Mouse (Mus musculus): Measurements from ENCODE around the gene Lcor.

Lcor gene

GRCm38 (mm10) chr19:41558891-41559486 is 76.6 kb downstream of the Lcor start:
- in situ Hi-C loops (cut with MboI, MseI), result no loop called here

- in situ Hi-C loops (cut with MboI, MseI), result no loop called here
These were observed 78.4 kb downstream of the Lcor start for GRCm38 (mm10) chr19:41560856-41561255.

GRCm38 (mm10) chr19:41568791-41569190 is 86.4 kb downstream of the Lcor start:
- in situ Hi-C loops (cut with MboI, MseI), result no loop called here

GRCm38 (mm10) chr19:41573700-41574099 is 91.3 kb downstream of the Lcor start:
- in situ Hi-C loops (cut with MboI, MseI), result no loop called here

GRCm38 (mm10) chr19:41577576-41577975 is 95.1 kb downstream of the Lcor start:
- in situ Hi-C loops (cut with MboI, MseI), result no loop called here

- in situ Hi-C loops (cut with MboI, MseI), result no loop called here
These were observed 97.0 kb downstream of the Lcor start for GRCm38 (mm10) chr19:41579311-41579920.

- in situ Hi-C loops (cut with MboI, MseI), result no loop called here
These were observed 99.4 kb downstream of the Lcor start, which contains the start of gene Gm340 for GRCm38 (mm10) chr19:41581706-41582420. Gene Gm340, plus strand, starts transcription at chr19:41582370.

GRCm38 (mm10) chr19:41582918-41583514 is 100.6 kb downstream of the Lcor start:
- in situ Hi-C loops (cut with MboI, MseI), result no loop called here

GRCm38 (mm10) chr19:41586752-41587151 is 104.3 kb downstream of the Lcor start:
- in situ Hi-C loops (cut with MboI, MseI), result no loop called here

- in situ Hi-C loops (cut with MboI, MseI), result no loop called here
These were observed 105.2 kb downstream of the Lcor start for GRCm38 (mm10) chr19:41587431-41588222.

- in situ Hi-C loops (cut with MboI, MseI), result no loop called here
These were observed 106.6 kb downstream of the Lcor start for GRCm38 (mm10) chr19:41589026-41589425.

- in situ Hi-C loops (cut with MboI, MseI), result loop anchor here in 1 of 2 experiments (10.0 kb wide), 1 partner anchor 1315 kb away; the partner anchor contains the start of gene Pdlim1
These were observed 107.2 kb downstream of the Lcor start for GRCm38 (mm10) chr19:41589681-41590080.

GRCm38 (mm10) chr19:41591808-41592207 is 109.4 kb downstream of the Lcor start:
- in situ Hi-C loops (cut with MboI, MseI), result loop anchor here in 1 of 2 experiments (10.0 kb wide), 1 partner anchor 1317 kb away; the partner anchor contains the start of gene Pdlim1

- in situ Hi-C loops (cut with MboI, MseI), result loop anchor here in 1 of 2 experiments (10.0 kb wide), 1 partner anchor 1323 kb away; the partner anchor contains the start of gene Pdlim1
These were observed 114.9 kb downstream of the Lcor start for GRCm38 (mm10) chr19:41597170-41597894.

- in situ Hi-C loops (cut with MboI, MseI), result loop anchor here in 1 of 2 experiments (10.0 kb wide), 1 partner anchor 474 kb away; no protein-coding TSS in a partner anchor
These were observed 118.2 kb downstream of the Lcor start for GRCm38 (mm10) chr19:41600647-41601046.

- in situ Hi-C loops (cut with MboI, MseI), result loop anchor here in 1 of 2 experiments (10.0 kb wide), 1 partner anchor 468 kb away; no protein-coding TSS in a partner anchor
These were observed 124.0 kb downstream of the Lcor start for GRCm38 (mm10) chr19:41606208-41606987.

GRCm38 (mm10) chr19:41611683-41612082 is 129.2 kb downstream of the Lcor start:
- in situ Hi-C loops (cut with MboI, MseI), result no loop called here
